Mouse (Mus musculus): Measurements from ENCODE around the gene Gch1. TPM values are rescaled to one million over a fixed set of nuclear protein-coding genes. Genes with fewer than 3 reads are reported as not detected.

Gene Gch1
- polyA plus RNA-seq, 1 experiment, result 9.9 TPM

DNA sequence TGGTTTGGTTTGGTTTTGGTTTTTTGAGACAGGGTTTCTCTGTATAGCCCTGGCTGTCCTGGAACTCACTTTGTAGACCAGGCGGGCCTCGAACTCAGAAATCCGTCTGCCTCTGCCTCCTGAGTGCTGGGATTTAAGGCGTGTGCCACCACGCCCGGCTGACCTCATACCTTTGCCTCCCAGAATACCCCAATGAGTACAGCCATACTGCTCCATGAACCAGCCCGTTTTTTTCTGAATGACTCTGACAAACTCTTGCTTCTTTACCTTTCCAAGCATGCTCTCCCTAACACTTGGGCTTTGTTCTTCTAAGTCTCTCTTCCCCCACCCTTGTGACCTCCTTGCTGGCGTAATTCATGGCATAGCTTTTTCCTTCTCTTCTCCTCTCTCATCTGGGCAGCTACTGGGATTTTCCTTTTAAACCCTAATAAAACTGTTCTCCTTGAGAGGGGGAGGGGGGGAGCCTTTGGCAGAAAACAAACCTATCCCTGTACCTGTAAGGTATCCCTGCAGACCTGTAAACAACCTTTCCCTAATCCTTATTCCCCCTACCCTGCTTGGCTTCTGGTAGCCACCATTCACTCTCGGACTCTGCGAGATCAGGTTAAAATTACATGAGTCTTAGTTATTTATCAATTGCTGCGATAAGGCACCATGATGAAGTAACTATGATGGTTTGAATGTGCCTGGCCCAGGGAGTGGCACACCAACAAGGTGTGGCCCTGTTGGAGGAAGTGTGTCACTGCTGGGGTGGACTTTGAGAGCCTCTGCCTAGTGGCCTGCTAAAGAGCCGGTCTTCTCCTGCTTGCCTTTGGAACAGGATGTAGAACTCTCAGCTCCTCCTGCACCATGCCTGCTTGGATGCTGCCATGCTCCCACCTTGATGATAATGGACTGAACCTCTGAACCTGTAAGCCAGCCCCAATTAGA, 19.6 kb upstream of the Gch1 start:
- 87% methylated on average over 12 of the region's 12 CpGs for WGBS
- TF ChIP-seq CTCF (IDR thresholded peaks at IDR 0.05; ENCODE audit: insufficient read depth, low read length), result no peak
- no peak for TF ChIP-seq POLR2A (IDR thresholded peaks at IDR 0.05; ENCODE audit: borderline replicate concordance, extremely low read depth, low read depth, low read length)
- DNase-seq, result no peak

DNA sequence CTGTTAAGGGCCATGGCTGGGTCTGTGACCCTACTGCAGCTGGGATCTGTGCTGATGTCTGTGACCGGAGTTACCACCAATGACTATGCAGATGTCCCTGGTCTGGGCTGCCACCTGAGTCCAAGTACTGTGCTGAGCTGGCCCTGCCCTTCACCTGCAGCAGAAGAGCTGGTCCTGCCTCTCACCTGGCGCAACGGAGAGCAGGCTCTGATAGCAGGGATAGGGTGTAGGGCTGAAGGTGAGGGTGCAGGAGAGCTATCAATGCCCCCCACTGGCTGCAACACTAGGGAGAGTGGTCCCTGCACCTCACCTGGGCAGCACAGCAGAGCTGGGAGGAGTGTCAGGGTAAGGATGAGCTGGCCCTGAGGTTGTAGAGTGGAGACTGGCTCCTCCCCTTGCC, 17.4 kb upstream of the Gch1 start:
- WGBS, result 93% methylated on average over 3 of the region's 3 CpGs
- DNase-seq, result no peak
- Histone ChIP-seq H3K4me1 (ENCODE audit: control insufficient read depth, insufficient read depth, low read length) (no peaks in the 10 kb centered on the region), H3K4me3 (replicated peaks; ENCODE audit: extremely low read depth, low read depth, low read length) (no peak overlapping the region)
- TF ChIP-seq POLR2A (IDR thresholded peaks at IDR 0.05; ENCODE audit: borderline replicate concordance, extremely low read depth, low read depth, low read length), result no peak
- TF ChIP-seq CTCF (IDR thresholded peaks at IDR 0.05; ENCODE audit: insufficient read depth, low read length), result no peak

More for the DNA sequence above, 19.6 kb upstream of the Gch1 start:
- H3K4me3 ChIP-seq (replicated peaks; ENCODE audit: extremely low read depth, low read depth, low read length), result no peak overlapping the region
- H3K4me1 ChIP-seq (ENCODE audit: control insufficient read depth, insufficient read depth, low read length), result no peaks in the 10 kb centered on the region

DNA sequence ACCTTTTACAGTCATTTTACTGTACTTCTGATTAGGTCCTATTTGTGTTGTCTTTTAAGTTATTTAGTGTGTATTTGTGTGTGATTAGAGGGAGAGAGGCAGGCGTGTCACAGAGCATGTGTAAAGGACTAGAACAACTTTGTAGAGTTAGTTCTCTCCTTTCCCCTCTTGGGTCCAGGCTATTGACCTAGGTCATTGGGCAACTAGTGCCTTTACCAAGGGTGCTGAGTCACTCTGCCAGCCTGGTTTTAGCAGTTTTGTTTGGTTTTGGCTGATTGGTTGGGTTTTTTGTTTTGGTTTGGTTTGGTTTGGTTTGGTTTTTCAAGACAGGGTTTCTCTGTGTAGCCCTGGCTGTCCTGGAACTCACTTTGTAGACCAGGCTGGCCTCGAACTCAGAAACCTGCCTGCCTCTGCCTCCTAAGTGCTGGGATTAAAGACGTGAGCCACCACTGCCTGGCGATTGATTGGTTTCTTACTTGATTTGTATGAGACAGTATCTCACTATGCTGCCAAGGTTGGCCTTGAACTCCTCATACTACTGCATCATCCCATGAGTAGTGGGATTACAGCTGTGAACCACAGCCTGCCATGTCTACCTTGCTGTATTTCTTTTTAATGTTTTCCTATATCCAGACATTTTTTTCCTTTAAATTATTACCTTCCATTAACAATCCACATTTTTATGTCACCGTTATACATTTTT, 16.2 kb upstream of the Gch1 start:
- TF ChIP-seq POLR2A (IDR thresholded peaks at IDR 0.05; ENCODE audit: borderline replicate concordance, extremely low read depth, low read depth, low read length) (no peak), CTCF (IDR thresholded peaks at IDR 0.05; ENCODE audit: insufficient read depth, low read length) (no peak)
- Histone ChIP-seq H3K4me1 (ENCODE audit: control insufficient read depth, insufficient read depth, low read length) (no peaks in the 10 kb centered on the region), H3K4me3 (replicated peaks; ENCODE audit: extremely low read depth, low read depth, low read length) (no peak overlapping the region)
- DNase-seq, result no peak
- WGBS, result 93% methylated on average over 5 of the region's 5 CpGs

DNA sequence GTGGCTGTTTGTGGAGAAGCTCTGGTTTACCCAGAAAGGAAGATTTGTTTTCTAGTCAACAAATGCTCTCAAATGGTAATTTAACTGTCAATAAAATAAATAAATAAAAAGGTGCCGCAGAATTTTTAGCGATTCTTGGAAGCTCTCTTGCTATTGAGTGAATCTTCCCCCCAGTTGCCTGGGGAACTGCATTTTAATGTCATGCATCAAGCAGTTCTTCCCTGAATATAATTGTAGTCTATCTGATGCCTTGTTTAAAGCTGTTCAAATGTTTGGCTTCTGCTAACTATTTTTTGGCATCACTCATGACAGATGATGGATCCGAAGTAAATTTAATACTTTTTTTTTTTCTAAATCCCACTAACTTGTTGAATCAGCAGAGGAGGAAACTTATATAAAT, 8.1 kb upstream of the Gch1 start:
- no peak for DNase-seq
- TF ChIP-seq CTCF (IDR thresholded peaks at IDR 0.05; ENCODE audit: insufficient read depth, low read length), result no peak
- TF ChIP-seq POLR2A (IDR thresholded peaks at IDR 0.05; ENCODE audit: borderline replicate concordance, extremely low read depth, low read depth, low read length), result no peak
- Histone ChIP-seq H3K4me1 (ENCODE audit: control insufficient read depth, insufficient read depth, low read length) (no peaks in the 10 kb centered on the region), H3K4me3 (replicated peaks; ENCODE audit: extremely low read depth, low read depth, low read length) (no peak overlapping the region)
- 84% methylated on average over 3 of the region's 3 CpGs for WGBS

DNA sequence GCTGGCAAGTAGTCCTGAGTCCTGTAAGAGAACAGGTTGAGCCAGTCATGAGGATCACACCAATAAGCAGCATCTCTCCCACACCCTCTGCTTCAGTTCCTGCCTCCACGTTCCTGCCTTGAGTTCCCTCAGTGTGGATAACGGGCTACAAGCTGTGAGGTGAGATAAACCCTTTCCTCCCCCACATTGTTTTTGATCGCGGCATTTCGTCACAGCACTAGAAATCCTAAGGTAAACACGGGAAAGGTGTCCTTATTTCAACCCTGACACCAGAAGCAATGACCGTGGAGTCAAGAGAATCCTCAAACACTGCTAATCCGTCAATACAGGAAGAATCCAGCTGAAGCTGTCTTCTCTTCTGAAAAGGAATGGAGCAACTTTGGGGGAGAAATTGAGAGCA, 7.5 kb upstream of the Gch1 start:
- 64% methylated on average over 8 of the region's 8 CpGs for WGBS
- DNase-seq, result no peak
- no peak for TF ChIP-seq CTCF (IDR thresholded peaks at IDR 0.05; ENCODE audit: insufficient read depth, low read length)
- TF ChIP-seq POLR2A (IDR thresholded peaks at IDR 0.05; ENCODE audit: borderline replicate concordance, extremely low read depth, low read depth, low read length), result no peak
- H3K4me3 ChIP-seq (replicated peaks; ENCODE audit: extremely low read depth, low read depth, low read length), result no peak overlapping the region
- no peaks in the 10 kb centered on the region for H3K4me1 ChIP-seq (ENCODE audit: control insufficient read depth, insufficient read depth, low read length)

DNA sequence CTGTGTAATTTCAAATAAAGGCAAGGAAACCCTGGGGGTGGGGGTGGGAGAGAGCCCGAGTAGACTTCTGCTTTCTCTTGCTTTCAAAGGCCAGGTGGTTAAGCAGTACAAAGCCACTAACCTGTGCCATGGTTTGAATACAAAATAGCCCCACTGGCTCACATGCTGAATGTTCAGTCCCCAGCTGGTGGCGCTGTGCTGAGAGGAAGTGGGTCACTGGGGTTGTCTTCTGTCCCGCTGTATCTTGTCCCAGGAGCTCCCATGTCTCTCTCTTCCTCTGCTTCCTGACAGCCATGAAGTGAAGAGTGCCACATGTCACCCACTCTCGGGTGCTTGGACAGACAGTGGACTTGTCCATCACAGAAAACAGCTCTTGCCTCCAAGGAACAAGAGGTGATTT, 4.9 kb upstream of the Gch1 start:
- TF ChIP-seq CTCF (IDR thresholded peaks at IDR 0.05; ENCODE audit: insufficient read depth, low read length) (peak; percentile 23; the same call in 1 of the 2 replicates), POLR2A (IDR thresholded peaks at IDR 0.05; ENCODE audit: borderline replicate concordance, extremely low read depth, low read depth, low read length) (no peak)
- Histone ChIP-seq H3K4me1 (ENCODE audit: control insufficient read depth, insufficient read depth, low read length) (no peaks in the 10 kb centered on the region), H3K4me3 (replicated peaks; ENCODE audit: extremely low read depth, low read depth, low read length) (no peak overlapping the region)
- no peak for DNase-seq
- 34% methylated on average over 4 of the region's 4 CpGs for WGBS

DNA sequence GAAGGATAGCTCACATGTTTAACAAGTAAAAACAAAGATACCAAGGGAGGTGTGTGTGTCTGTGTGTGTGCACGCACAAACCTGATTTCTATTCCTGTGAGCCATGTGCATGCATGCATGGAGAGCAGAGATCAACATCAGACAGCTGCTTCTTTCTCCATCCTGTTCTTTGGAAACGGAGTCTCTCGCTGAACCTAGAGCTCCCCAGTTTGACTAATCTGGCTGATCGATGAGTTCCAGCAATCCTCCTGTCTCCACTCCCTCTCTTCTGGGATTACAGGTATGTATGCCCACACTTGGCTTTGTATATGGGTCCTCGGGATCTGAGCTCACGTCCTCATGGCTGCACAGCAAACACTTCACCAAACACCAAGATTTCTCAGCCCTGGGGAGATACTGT, 4.3 kb upstream of the Gch1 start:
- DNase-seq, result no peak
- Histone ChIP-seq H3K4me3 (replicated peaks; ENCODE audit: extremely low read depth, low read depth, low read length) (no peak overlapping the region), H3K4me1 (ENCODE audit: control insufficient read depth, insufficient read depth, low read length) (no peaks in the 10 kb centered on the region)
- 75% methylated on average over 6 of the region's 6 CpGs for WGBS
- TF ChIP-seq POLR2A (IDR thresholded peaks at IDR 0.05; ENCODE audit: borderline replicate concordance, extremely low read depth, low read depth, low read length) (no peak), CTCF (IDR thresholded peaks at IDR 0.05; ENCODE audit: insufficient read depth, low read length) (no peak)

DNA sequence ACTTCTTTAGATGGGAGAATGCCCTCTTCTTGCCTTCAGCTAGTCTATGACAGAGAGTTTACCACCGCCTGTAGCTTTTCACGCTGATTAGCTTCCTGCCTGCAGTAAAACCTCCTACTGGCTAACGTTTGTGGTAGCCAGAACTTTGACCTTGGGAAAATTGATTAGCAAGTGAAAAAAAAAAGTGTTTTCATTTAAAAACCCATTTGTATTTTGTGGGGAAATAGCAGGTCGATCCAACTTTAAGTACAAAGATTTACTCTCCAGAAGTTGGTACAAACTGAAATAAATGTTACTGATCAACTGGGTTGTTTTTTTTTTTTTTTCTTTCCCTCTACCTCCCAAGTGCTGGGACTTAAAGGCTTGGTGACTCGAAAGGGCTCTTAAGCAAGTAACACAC, 2.6 kb upstream of the Gch1 start:
- Histone ChIP-seq H3K4me3 (replicated peaks; ENCODE audit: extremely low read depth, low read depth, low read length) (no peak overlapping the region), H3K4me1 (ENCODE audit: control insufficient read depth, insufficient read depth, low read length) (peaks cover 4% of the 10 kb centered on the region; the same call in 1 of the 2 replicates)
- no peak for TF ChIP-seq CTCF (IDR thresholded peaks at IDR 0.05; ENCODE audit: insufficient read depth, low read length)
- no peak for TF ChIP-seq POLR2A (IDR thresholded peaks at IDR 0.05; ENCODE audit: borderline replicate concordance, extremely low read depth, low read depth, low read length)
- 66% methylated on average over 5 of the region's 5 CpGs for WGBS
- no peak for DNase-seq

DNA sequence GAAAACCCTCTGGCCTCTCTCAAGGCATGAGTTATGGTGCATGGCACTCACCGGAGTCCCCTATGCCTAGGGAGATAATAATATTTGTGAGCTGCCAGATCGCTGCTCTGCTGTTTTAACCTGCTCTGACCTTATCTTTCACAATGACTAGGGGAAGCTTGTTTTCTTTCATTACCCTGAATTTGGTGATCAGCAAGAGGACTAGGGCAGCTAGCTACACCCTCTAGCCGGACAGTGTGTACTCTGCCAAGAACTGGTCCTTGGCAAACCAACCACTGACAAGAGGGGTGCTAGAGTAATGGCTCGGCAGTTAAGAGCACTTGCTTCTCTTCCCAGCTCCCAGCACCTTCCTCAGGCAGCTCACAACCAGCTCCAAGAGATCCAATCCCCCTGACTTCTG, 1.4 kb upstream of the Gch1 start:
- DNase-seq, result no peak
- 64% methylated on average over 4 of the region's 4 CpGs for WGBS
- TF ChIP-seq POLR2A (IDR thresholded peaks at IDR 0.05; ENCODE audit: borderline replicate concordance, extremely low read depth, low read depth, low read length) (no peak), CTCF (IDR thresholded peaks at IDR 0.05; ENCODE audit: insufficient read depth, low read length) (no peak)
- peaks cover 4% of the 10 kb centered on the region; the same call in 1 of the 2 replicates for H3K4me1 ChIP-seq (ENCODE audit: control insufficient read depth, insufficient read depth, low read length)
- H3K4me3 ChIP-seq (replicated peaks; ENCODE audit: extremely low read depth, low read depth, low read length), result no peak overlapping the region
